Mouse (Mus musculus): ENCODE data around the gene Ctsc.
A peak's percentile ranks its signal among the peaks of the same experiment; 100 is the strongest.

The Ctsc gene

GRCm38 (mm10) chr7:88305750-88306149 lies 27.9 kb downstream of the Ctsc start:
- no peak for DNase-seq

DNA sequence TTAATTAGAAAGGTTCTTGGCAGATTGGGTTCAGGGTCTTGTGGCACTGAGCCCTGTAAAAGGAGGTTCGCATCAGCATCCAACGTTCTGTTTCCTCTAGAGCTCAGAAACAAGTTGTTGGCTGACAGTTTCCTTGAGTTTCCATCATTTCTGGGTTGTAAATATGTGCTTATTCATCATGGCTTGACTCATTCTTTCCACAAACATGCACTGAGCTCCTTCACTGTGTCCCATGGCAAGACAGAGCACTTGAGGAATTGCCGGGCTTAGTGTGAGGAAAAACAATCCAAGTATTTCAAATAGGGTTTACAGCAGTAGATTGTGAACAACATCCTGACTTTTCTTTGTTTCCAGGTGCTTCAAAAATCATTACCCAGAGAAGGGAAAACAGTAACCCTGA lies 28.8 kb downstream of the Ctsc start:
- DNase-seq, result no peak

DNA sequence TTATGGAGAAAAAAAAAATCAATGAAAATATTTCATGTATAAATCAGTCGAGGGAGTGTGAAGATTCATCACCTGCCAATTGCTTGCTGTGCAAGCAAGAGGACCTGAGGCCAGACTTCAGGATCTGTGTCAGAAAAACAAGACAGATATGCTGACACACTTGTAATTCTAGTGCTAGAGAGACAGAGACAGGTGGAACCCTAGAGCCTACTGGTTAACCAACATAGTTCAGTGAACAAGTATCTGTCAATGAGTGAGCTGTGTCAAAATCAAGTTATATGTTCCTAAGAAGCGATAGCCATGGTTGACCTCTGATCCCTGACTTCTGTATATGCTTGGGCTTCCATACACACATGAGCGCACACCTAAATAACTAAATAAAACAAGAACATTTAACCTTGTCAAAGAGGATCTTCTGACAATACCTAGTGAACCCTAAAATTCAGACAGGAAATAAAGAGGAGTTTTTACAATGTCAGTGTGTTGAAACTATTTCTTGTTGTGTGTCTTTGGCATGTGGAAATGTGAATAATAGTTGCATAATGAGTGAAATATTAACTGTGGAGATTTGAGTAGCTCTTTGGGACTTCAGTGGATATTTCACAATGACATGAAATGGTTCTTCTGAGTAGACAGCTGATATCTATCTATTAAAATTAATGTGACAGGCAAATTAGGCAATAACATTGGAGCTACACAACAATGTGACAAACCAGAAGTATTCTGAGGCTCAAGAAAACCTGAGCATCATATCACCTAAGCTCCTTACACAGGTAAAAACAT lies 32.7 kb downstream of the Ctsc start:
- DNase-seq, result no peak

- DNase-seq, result no peak
Measured at GRCm38 (mm10) chr7:88316408-88316807, 38.5 kb downstream of the Ctsc start.

GRCm38 (mm10) chr7:88318474-88318873 lies 40.6 kb downstream of the Ctsc start:
- DNase-seq, result no peak

GRCm38 (mm10) chr7:88318904-88319303 lies 41.0 kb downstream of the Ctsc start:
- DNase-seq, result no peak

- DNase-seq, result no peak
Measured at GRCm38 (mm10) chr7:88319414-88320140, 41.7 kb downstream of the Ctsc start.

DNA sequence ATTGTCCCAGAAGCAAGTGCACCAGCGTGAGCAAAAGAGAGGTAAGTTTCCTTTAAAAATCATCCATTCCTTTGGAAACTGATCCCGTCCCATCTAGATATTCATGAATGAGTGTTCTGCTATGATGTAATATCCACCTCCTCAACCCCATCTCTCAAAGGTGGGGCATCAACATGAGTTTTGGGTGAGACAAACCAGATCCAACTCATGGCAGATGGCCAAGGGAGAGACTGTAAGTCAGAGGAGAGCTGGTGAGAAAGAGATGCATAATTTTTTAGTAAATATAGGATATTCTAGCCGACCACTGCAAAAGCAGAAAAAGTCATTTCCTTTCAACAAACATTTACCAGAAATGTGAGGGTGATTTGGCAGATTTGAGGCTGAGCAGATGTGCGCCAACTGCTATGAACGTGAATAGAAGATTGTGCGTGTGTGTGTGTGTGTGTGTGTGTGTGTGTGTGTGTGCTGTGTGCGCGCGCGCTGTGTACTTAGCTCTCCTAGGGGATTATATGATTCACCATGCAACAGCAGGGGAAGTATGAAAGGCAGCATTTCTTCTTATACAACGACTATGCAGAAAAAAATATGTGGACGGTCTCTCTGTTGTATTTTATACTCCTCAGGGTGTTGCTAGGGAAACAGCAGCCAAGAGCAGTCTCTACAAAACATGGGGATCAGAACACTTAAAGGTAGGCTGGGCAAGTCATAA lies 42.9 kb downstream of the Ctsc start:
- DNase-seq, result no peak

GRCm38 (mm10) chr7:88322431-88322830 lies 44.5 kb downstream of the Ctsc start:
- no peak for DNase-seq

- DNase-seq, result no peak
Measured at GRCm38 (mm10) chr7:88327495-88327894, 49.6 kb downstream of the Ctsc start.

DNA sequence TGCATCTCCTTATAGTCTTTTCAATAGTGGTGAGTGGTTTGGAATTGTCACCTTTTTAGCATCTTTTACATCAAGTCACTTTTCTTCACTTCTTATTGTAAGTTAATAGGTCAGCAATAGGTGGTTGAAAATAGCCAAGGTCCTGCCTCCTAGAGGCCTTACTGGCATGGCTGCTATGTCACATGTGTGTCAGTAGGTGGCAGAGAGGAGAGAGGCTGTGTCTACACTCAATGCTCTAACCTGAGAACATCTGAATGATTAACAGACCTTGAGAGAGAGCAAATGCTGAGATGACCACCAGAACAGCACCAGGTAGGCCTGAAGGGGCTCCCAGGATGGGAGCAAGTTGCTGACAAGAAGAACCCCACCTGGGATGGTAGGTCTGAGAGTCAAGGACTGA lies 65.9 kb downstream of the Ctsc start:
- DNase-seq, result no peak

GRCm38 (mm10) chr7:88346035-88346434 lies 68.2 kb downstream of the Ctsc start:
- no peak for DNase-seq

- peak; percentile 51 for DNase-seq
Measured at GRCm38 (mm10) chr7:88356871-88357776, 79.2 kb downstream of the Ctsc start.

DNA sequence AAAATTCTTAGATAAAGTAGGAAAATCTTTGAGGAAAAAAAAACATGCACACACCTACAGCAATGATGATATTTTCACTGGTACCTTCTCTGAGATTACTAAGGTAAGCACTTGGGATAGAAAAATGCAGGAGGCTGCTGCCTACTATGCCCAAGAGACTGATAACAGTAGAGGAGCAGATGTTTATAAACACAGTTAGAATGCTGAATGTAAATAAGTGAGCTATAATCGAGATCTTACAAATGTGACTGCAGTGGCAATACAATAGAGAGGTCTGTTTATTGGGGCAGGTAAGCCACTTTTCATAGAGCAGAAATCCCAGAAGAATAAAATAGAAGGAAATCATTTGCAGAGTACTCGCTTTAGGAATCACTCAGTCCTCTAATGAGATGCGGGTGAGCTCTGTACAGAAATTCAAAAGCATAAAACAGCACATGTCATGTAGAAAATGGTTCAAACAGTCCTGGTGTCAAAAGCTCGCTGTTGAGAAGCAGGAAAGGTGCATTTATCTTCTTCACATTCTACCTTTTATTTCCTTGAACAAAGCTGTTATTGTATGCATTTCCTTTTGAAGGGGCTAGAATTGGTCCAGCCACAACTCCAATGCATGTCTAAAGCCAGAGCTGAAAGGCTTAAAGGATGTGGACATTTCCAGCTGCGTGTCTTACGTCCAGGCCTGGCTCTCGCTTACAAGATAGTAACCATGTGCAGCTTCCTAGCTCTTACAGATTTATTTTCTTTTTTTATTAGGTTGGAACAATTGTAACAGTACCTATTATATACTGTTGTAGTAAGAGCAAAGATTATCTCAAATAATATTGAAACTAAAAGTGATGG lies 80.4 kb downstream of the Ctsc start:
- no peak for DNase-seq

Data from kidney, postnatal 10 days (tissue).